Mouse (Mus musculus) liver, embryonic 14.5 days (tissue): ENCODE measurements around the gene Tgfbr1.

Experiments used
- CTCF ChIP-seq: IDR thresholded peaks from 2 replicates; pipeline ENCODE4 v1.5.1; 2016; ENCODE audit warnings: antibody characterized with exemption, low read depth, control low read depth
- EP300 ChIP-seq: IDR thresholded peaks from 2 replicates; pipeline ENCODE4 v1.6.1; 2016; ENCODE audit warnings: antibody characterized with exemption, low read depth

GRCm38 (mm10) chr4:47322315-47322714 lies 30.7 kb upstream of the Tgfbr1 start:
- no peak for TF ChIP-seq CTCF
- no peak for TF ChIP-seq EP300
